Mouse (Mus musculus): Measurements from ENCODE around the gene Zdhhc3.

DNA sequence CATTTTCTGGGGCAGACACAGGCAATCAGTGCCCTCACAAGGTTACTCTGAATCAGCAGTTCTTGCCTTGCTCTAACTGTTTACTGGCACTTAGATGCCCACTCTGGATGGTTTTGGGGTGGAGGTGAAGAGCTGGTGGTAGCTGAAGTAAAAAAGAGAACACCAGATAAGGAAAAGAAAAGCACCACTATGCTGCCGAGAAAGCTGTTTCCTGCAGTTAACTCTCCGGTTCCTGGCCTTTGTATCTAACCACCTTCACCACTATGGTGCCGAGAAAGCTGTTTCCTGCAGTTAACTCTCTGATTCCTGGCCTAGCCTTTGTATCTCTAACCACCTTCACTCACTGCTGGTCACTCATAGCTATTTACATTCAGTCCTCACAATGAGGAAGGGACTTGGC, 25.4 kb downstream of the Zdhhc3 start:
- TF ChIP-seq CTCF (IDR thresholded peaks at IDR 0.05; ENCODE audit: low read depth) (no peak), EP300 (IDR thresholded peaks at IDR 0.05; ENCODE audit: low read depth) (no peak)
